Mouse (Mus musculus) heart, postnatal 25 days (tissue): ENCODE data around the gene AI854703. TPM values are rescaled to one million over a fixed set of nuclear protein-coding genes. Genes with fewer than 3 reads are reported as not detected.

Source experiments
- DNase-seq: peaks from one replicate; pipeline ENCODE4 v3.0.0; 2022; ENCODE audit warnings: low spot score
- intact Hi-C: fragments of 180-260 bp; cut with DNase I; formaldehyde crosslinking; loops from one replicate; pipeline ENCODE4 v1.15.1; 2025
- total RNA-seq, 2 experiments: library from RNA; stranded (reverse); gene quantifications; 2 replicates each; pipeline ENCODE4 v1.2.3; 2021

The AI854703 gene
- total RNA-seq, 2 experiments from 2014 or later: 0.14 to 0.23 TPM

DNA sequence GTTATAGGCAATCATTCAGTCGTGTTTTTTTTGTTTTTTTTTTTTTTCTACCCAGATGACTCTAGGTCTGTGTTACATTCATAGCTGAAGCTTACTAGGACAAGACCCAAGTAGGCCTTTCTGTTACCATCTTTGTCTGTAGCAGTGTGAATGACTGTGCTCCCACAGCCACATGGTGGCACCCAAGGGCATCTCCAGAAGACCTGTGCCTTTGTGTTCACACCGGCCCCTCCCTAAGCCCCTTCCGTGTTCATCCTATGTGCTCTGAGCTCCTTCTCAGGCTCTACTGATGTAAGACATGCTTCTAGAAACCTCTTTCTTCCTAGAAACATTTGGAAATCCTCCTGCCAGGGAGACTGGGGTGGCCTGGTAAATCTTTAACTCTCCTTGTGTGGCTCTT lies 20.4 kb downstream of the AI854703 start, which contains the start of gene Gimap8:
TSS of gene Gimap8 (plus strand) at position 240 of the 400 bp plus-strand sequence.
- peak; percentile 53 for DNase-seq
- intact Hi-C loops: loop anchor here (2.0 to 5.0 kb wide), 4 partner anchors 38 to 100 kb away; partner anchors contain the start of genes Gimap4 and Gimap5

- intact Hi-C loops: loop anchor here (2.0 to 5.0 kb wide), 4 partner anchors 37 to 99 kb away; partner anchors contain the start of genes Gimap4 and Gimap5
- DNase-seq: no peak
Measured at GRCm38 (mm10) chr6:48647611-48648010, 21.0 kb downstream of the AI854703 start.

- no peak for DNase-seq
- intact Hi-C loops: loop anchor here (5.0 kb wide), 1 partner anchor 54 kb away; no protein-coding TSS in a partner anchor
Measured at GRCm38 (mm10) chr6:48648779-48649178, 22.2 kb downstream of the AI854703 start.

- DNase-seq: no peak
Measured at GRCm38 (mm10) chr6:48650041-48650440, 23.5 kb downstream of the AI854703 start.

DNA sequence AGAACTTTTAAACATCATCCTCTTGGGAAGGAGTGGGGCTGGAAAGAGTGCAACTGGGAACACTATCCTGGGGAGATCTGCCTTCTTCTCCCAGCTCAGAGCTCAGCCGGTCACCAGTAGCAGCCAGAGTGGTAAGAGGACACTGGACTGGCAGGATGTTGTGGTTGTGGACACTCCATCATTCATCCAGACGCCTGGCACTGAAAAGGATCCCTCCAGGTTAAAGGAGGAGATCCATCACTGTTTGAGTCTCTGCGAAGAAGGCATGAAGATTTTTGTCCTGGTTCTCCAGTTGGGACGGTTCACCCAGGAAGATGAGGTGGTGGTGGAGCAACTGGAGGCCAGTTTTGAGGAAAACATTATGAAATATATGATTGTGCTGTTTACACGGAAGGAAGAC lies 32.2 kb downstream of the AI854703 start:
- DNase-seq: no peak
- intact Hi-C loops: no loop called here

More at GRCm38 (mm10) chr6:48650041-48650440, 23.5 kb downstream of the AI854703 start:
- intact Hi-C loops: no loop called here

DNA sequence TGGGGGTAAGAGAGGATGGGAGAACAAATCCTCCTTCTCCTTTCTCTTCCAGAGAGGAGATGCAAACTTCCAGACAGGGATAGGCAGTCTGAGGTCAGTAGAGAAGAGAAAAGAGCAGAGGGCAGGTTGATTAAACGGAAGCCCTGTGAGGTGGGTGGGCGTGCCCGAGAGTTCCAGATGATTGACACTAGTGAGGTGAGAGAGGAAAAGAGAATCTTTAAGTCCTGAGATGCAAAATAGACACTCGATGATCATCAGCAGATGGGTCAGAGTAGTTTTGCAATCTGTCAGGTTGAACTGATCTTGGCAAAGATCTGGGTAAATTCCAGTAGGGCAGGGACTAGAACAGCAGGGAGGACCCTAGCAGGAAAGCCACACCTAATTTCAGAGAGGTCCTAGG lies 38.2 kb downstream of the AI854703 start:
- DNase-seq: no peak
- intact Hi-C loops: no loop called here

- intact Hi-C loops: no loop called here
- DNase-seq: no peak
Measured at GRCm38 (mm10) chr6:48665471-48665870, 38.9 kb downstream of the AI854703 start.

DNA sequence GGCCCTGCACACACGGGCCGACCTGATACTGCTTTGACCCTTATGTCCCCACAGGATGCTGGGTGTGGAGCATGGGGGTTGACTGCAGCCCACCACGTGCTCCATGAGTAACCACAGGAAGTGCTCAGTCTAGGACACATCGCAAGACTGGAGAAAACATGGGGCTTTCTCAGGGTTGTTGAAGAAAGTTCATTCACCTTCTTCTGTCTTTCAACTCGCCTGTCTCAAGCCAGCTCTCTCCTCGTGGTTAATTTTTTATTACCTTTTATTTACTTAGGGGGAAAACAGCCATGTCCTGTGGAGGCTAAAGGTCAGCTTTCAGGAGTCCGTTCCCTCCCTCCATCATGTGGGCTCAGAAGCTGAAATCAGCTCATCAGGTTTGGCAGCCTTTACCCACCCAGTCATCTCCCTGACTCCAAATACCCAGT lies 39.6 kb downstream of the AI854703 start:
- DNase-seq: no peak
- intact Hi-C loops: no loop called here

DNA sequence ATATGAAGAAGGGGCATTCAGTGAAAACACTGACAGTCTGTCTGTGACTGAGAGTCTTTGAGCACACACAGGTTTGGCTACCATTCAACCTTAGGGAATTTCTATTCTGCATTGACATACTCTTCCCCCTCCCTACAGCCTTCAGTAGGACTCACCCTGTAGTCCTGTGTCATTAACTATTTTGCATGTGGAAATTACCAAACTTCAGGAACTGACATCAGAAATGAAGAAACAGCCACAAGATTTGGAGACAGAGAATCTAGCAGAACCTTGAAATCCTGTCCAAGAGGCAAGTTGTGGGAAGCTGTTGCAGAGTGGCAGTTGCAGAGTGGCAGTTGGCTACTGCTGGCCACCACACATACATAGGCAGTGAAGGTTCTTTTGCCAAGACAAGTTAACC lies 41.5 kb downstream of the AI854703 start:
- DNase-seq: no peak
- intact Hi-C loops: no loop called here

- intact Hi-C loops: no loop called here
- DNase-seq: no peak
Measured at GRCm38 (mm10) chr6:48669446-48669969, 42.9 kb downstream of the AI854703 start.

DNA sequence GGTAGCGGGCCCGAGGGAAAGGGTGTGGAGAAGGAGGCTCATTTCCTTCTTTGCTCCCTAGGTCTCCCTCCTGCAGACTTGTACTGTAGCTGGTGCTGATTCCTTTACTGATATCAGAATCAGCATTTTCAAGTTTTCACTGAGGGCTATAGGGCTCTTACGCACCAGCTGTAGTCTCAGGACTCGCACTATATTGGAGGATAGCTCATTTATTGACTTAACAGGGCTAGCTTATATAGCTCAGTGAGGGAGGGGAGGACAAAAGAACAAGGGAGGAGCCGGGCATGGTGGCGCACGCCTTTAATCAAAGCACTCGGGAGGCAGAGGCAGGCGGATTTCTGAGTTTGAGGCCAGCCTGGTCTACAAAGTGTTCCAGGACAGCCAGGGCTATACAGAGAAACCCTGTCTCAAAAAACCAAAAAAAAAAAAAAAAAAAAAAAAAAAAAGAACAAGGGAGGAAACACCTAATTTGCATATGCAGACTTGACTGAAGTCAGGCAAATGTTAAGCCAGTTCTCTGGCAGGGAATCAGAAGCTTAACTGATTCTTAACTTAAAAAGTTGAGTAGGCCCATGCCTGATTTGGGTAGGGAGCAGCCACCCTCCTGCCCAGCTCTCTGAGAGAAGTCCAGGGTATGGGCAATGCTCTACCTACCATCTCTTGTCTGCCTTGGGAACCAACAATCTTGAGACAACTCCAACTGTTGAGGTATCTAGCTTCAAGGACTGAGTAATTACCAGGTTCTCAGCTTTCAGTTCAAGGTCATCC lies 47.9 kb downstream of the AI854703 start:
- intact Hi-C loops: no loop called here
- no peak for DNase-seq

DNA sequence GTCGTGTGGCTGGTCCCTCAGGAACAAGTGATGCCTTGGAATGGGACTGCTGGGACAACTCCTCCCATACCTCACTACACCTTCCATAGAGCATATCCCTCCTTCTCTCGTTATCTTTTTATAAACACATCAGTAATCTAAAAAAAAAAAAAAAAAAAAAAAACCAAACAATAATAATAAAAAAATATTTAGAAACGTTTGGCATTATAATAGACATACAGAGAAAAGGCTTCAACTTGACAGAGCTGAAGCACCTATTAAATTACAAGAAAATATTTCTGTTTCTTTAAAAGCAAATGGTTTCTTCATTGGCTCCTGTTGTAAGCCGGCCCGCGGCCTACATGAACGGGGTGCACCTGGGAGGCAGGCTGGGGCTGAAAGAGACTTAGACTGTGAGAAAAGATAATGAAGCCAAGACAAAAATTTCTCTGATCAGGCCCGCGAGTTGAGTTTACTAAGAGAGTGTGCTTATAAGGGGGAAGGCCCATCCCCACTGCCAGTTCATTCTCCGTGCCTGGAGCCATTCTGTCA lies 48.9 kb downstream of the AI854703 start:
- intact Hi-C loops: no loop called here

DNA sequence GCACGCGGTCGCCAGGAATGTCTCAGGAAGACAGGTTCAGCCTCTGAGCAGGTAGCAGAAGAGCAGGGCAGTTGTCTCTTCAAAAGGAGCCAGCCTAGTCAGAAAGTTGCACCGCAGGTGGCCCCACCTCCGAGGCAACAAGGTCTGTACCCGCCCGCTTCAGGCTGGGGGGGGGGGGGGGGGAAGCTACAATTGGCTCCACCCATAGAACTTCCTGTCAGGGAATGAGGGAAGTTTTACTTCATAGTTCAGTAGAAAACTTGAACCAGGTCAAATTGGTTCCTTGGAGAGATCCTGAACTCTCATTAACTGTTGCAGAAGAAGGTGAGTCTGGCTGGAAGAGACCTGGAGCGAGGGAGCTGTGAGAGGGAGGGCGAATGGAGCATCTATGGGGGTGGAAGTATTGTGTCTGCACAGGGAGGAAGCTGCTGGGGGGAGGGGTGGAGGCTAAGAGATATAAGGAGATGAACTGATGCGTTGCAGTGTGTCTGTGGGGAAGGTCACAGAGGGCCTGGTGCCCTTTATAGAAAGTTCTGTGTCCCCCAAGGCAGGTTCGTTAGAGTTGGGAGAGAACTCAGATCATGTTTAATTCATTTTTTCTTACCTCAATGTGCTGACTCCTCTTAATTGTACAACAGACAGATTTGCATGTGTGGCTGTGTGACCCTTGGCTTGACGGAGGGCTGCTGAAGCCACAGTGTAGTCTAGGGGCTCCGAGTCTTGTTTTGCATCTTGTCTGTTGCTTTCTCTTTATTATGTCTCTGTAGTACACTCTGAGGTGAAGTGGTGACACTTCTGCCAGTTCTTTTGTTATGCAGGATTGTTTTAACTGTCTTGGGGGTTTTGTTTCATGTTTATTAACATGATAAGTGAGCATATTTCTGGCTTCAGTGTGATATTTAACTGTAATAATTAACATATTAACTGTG lies 49.6 kb downstream of the AI854703 start, which contains the start of gene Gimap9:
TSS of gene Gimap9 (plus strand) at position 199 of the 929 bp plus-strand sequence.
- DNase-seq: no peak
- intact Hi-C loops: no loop called here

More for the DNA sequence above, 48.9 kb downstream of the AI854703 start:
- no peak for DNase-seq

DNA sequence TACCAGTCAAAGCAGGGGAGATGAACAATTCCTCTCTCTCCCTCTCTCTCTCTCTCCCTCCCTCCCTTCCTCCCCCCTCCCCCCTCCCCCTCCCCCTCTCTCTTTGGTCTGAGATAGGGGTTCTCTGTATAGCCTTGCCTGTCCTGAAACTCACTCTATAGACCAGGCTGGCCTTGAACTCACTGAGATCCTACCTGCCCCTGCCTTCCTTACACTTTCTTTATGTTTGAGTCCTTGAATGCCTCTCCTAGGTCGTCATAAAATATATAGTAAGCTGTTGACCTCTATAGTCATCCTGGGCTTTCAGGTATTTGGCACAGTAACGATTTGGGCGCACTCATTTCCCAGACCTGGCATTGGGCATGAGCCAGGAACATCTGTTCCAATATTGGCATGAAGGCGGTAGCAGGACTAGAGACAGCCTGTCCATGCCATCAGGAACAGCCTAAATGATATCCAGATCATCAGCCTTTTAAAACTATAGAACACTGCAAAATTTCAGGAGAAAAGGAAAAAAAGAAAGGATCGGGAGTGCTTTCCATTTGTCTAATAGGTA lies 50.4 kb downstream of the AI854703 start:
- intact Hi-C loops: no loop called here
- no peak for DNase-seq

GRCm38 (mm10) chr6:48677492-48678345 lies 51.2 kb downstream of the AI854703 start:
- intact Hi-C loops: no loop called here
- DNase-seq: no peak

DNA sequence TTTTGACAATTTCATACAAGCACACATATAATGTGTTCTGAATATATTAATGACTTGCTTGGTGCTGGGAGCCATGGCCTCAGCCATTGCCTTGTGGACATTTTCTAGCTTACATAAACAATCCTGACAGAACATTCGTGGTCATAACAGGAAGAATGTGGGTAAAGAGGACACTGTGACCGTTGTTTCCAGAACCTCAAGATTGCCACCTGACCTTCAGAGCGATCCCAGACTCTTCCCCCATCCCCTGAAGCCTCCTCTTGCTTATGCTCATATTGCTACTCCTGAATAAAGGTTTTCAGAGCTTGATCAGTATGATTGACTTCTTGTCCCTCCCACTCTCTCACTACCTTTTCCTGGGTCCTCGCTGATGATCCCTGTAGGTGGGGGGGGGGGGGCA lies 51.8 kb downstream of the AI854703 start:
- no peak for DNase-seq
- intact Hi-C loops: no loop called here

DNA sequence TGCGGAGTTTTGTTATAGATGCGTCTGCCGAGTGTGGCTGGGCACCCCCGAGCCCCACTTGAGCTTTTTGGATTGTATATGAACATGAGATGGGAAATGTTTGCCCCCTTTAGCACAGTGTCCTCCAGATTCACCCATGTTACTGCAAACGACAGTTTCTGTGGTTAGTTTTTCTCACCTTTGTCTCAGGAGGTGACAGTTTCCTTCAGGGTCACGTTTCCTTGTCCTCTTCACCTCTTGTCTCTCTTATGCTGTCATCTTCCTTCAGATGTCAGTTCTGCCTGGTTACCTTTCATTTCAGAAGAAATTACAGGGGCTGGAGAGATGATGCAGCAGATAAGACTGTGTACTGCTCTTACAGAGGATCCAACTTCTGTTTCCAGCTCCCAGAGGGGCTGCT lies 53.1 kb downstream of the AI854703 start:
- no peak for DNase-seq
- intact Hi-C loops: no loop called here

- intact Hi-C loops: no loop called here
- DNase-seq: no peak
Measured at GRCm38 (mm10) chr6:48680421-48680820, 53.9 kb downstream of the AI854703 start.
